Mouse (Mus musculus): ENCODE measurements around the gene Bhlhe23.

DNA sequence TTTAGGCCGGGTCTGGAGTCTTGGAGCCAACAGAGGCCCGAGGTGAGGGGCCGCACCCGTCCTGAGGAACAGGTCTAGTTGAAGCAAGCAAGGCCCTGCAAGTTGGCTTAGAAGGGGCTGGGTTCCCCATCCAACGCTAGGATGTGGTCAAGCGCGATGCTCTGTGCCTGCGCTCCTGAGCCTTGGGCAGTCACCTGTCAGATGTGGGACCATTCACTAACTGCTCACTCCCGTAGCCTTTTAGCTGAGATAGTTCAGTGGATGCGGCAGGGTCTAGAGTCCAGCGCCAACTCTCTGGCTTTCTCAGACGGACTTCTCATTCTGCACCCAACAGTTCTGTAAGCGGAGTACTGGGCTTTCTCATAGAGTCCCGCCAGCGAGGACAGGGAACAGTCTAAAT, 1.1 kb downstream of the Bhlhe23 start:
- TF ChIP-seq GATA1 (IDR thresholded peaks at IDR 0.05; ENCODE audit: low read length) (no peak), TAL1 (IDR thresholded peaks at IDR 0.05; ENCODE audit: low read length) (no peak)

Data from erythroblast, embryonic 14.5 days (primary cell).